Mouse (Mus musculus) hindbrain, postnatal 0 days (tissue): ENCODE results near the gene Apoa1. TPM values are rescaled to one million over a fixed set of nuclear protein-coding genes. Genes with fewer than 3 reads are reported as not detected.

Experiments
- ATAC-seq: fragments of 200-750 bp; cut with Nextera tagmentation; 2 replicates; pipeline ENCODE4 v1.8.0; 2017; ENCODE audit warnings: mild to moderate bottlenecking, moderate TSS enrichment, moderate library complexity
- DNase-seq: peaks from one replicate; pipeline ENCODE4 v3.0.0-alpha.2; 2015; ENCODE audit warnings: low spot score
- H3K27ac ChIP-seq: fragments of 300-500 bp; sonication (generic); 2 replicates; pipeline ENCODE4 v1.5.1; 2014; ENCODE audit warnings: mild to moderate bottlenecking
- H3K27me3 ChIP-seq: fragments of 300-500 bp; sonication (generic); 2 replicates; pipeline ENCODE4 v1.6.1; 2014; ENCODE audit warnings: low read length, mixed read lengths; ENCODE audit not compliant: insufficient read depth
- H3K36me3 ChIP-seq: fragments of 300-500 bp; sonication (generic); 2 replicates; pipeline ENCODE4 v1.6.1; 2014; ENCODE audit warnings: low read length, mixed read lengths; ENCODE audit not compliant: insufficient read depth
- H3K4me1 ChIP-seq: fragments of 300-500 bp; sonication (generic); 2 replicates; pipeline ENCODE4 v1.6.1; 2014; ENCODE audit warnings: antibody characterized with exemption, low read length, mixed read lengths; ENCODE audit not compliant: insufficient read depth
- H3K4me2 ChIP-seq: fragments of 300-500 bp; sonication (generic); 2 replicates; pipeline ENCODE4 v1.6.1; 2014; ENCODE audit warnings: low read depth, mild to moderate bottlenecking, low read length, moderate library complexity, mixed read lengths
- H3K4me3 ChIP-seq: fragments of 300-500 bp; sonication (generic); 2 replicates; pipeline ENCODE4 v1.5.1; 2014; ENCODE audit warnings: low read length
- H3K9ac ChIP-seq: fragments of 300-500 bp; sonication (generic); replicated peaks from 2 replicates; pipeline ENCODE4 v1.6.1; 2014; ENCODE audit warnings: mild to moderate bottlenecking, low read length, moderate library complexity, mixed read lengths
- H3K9me3 ChIP-seq: fragments of 300-500 bp; sonication (generic); 2 replicates; pipeline ENCODE4 v1.6.1; 2016; ENCODE audit warnings: low read length, mixed read lengths
- CTCF ChIP-seq: IDR thresholded peaks from 2 replicates; pipeline ENCODE4 v1.5.1; 2016; ENCODE audit warnings: antibody characterized with exemption, control low read depth, low read depth
- WGBS: fragments of 180-500 bp; shearing (Covaris S2); extraction: QIAGEN DNeasy Blood & Tissue Kit; methylation state at CpG from one replicate; pipeline ENCODE4 v1.1.7; 2014; 5-methylcytosine and 5-hydroxymethylcytosine counted together
- polyA plus RNA-seq: library from polyadenylated mRNA; unstranded; fragments of >200 nt; fragmentation: Nextera tagmentation; extraction: Ambion mirVana; gene quantifications from 2 replicates; pipeline ENCODE4 v1.2.1, GENCODE M21; 2015
- total RNA-seq: library from RNA; depleted of rRNA; stranded (reverse); fragments of >200 nt; gene quantifications from 2 replicates; pipeline ENCODE4 v1.2.3, GENCODE M21; 2014

Gene Apoa1
- total and polyA plus RNA-seq, 2 experiments from 2014 or later = 1.6 to 4.5 TPM

- Histone ChIP-seq H3K4me1 (peaks cover 3% of the 10 kb centered on the region; the same call in 1 of the 2 replicates), H3K9me3 (no peaks in the 10 kb centered on the region), H3K36me3 (peaks cover 24% of the 10 kb centered on the region; the same call in 1 of the 2 replicates), H3K9ac (no peak overlapping the region), H3K27me3 (no peaks in the 10 kb centered on the region), H3K4me3 (no peak overlapping the region), H3K27ac (no peak overlapping the region), H3K4me2 (no peak overlapping the region)
- no peak for TF ChIP-seq CTCF
- DNase-seq = no peak
- WGBS = 66% methylated on average over 5 of the region's 5 CpGs
- no peak for ATAC-seq
These were observed 3.3 kb upstream of the Apoa1 start for GRCm38 (mm10) chr9:46224945-46225660.

GRCm38 (mm10) chr9:46227064-46227614 is 1.2 kb upstream of the Apoa1 start:
- peaks cover 4% of the 10 kb centered on the region; the same call in 1 of the 2 replicates for H3K36me3 ChIP-seq
- no peak for ATAC-seq
- 95% methylated on average over 3 of the region's 3 CpGs for WGBS

GRCm38 (mm10) chr9:46229573-46230449 is 1.4 kb downstream of the Apoa1 start:
- WGBS = 14% methylated on average over 37 of the region's 37 CpGs

More at GRCm38 (mm10) chr9:46227064-46227614, 1.2 kb upstream of the Apoa1 start:
- DNase-seq = no peak
- Histone ChIP-seq H3K4me1 (peaks cover 3% of the 10 kb centered on the region; the same call in 1 of the 2 replicates), H3K27ac (no peak overlapping the region), H3K9ac (no peak overlapping the region), H3K4me3 (no peak overlapping the region), H3K4me2 (no peak overlapping the region), H3K27me3 (no peaks in the 10 kb centered on the region), H3K9me3 (no peaks in the 10 kb centered on the region)
- no peak for TF ChIP-seq CTCF

GRCm38 (mm10) chr9:46230450-46230975 is 2.1 kb downstream of the Apoa1 start:
- Histone ChIP-seq H3K4me3 (peak overlapping the region; percentile 41), H3K4me2 (peak overlapping the region; percentile 78), H3K4me1 (peaks cover 3% of the 10 kb centered on the region; the same call in 1 of the 2 replicates), H3K27ac (peak overlapping the region; percentile 77), H3K27me3 (no peaks in the 10 kb centered on the region), H3K36me3 (no peaks in the 10 kb centered on the region), H3K9ac (peak overlapping the region; percentile 55), H3K9me3 (no peaks in the 10 kb centered on the region)
- WGBS = 17% methylated on average over 13 of the region's 13 CpGs
- peak; percentile 28 for DNase-seq
- ATAC-seq = no peak; the same call in 1 of the 2 replicates
- no peak for TF ChIP-seq CTCF

More at GRCm38 (mm10) chr9:46229573-46230449, 1.4 kb downstream of the Apoa1 start:
- TF ChIP-seq CTCF = peak; percentile 90
- peak; percentile 95 for ATAC-seq
- Histone ChIP-seq H3K36me3 (no peaks in the 10 kb centered on the region; the same call in 1 of the 2 replicates), H3K4me3 (peak overlapping the region; percentile 41), H3K9me3 (no peaks in the 10 kb centered on the region), H3K9ac (peak overlapping the region; percentile 55), H3K27me3 (no peaks in the 10 kb centered on the region), H3K4me2 (peak overlapping the region; percentile 78), H3K27ac (peak overlapping the region; percentile 77), H3K4me1 (peaks cover 3% of the 10 kb centered on the region; the same call in 1 of the 2 replicates)
- DNase-seq = peak; percentile 95

- no peaks in the 10 kb centered on the region for H3K9me3 ChIP-seq
- no peak overlapping the region for H3K4me2 ChIP-seq
- H3K36me3 ChIP-seq = no peaks in the 10 kb centered on the region
- no peak overlapping the region for H3K27ac ChIP-seq
- DNase-seq = no peak
- H3K27me3 ChIP-seq = no peaks in the 10 kb centered on the region
- TF ChIP-seq CTCF = no peak
- ATAC-seq = no peak
- WGBS = 83% methylated on average over 6 of the region's 6 CpGs
- no peak overlapping the region for H3K9ac ChIP-seq
- H3K4me1 ChIP-seq = no peaks in the 10 kb centered on the region
- H3K4me3 ChIP-seq = no peak overlapping the region
These were observed 6.8 kb downstream of the Apoa1 start for GRCm38 (mm10) chr9:46235196-46235595.

GRCm38 (mm10) chr9:46235596-46235648 is 7.0 kb downstream of the Apoa1 start, which contains the start of gene Apoc3:
TSS of gene Apoc3 (minus strand) at chr9:46235636.
- H3K4me2 ChIP-seq = no peak within 1 kb of the TSS
- H3K27ac ChIP-seq = no peak within 1 kb of the TSS
- no peaks in the 10 kb centered on the region for H3K9me3 ChIP-seq
- DNase-seq (no peak), ATAC-seq (no peak)
- H3K36me3 ChIP-seq = no peaks in the 10 kb centered on the region
- no peak within 1 kb of the TSS for H3K4me3 ChIP-seq
- no peaks in the 10 kb centered on the region for H3K27me3 ChIP-seq
- no peaks in the 10 kb centered on the region for H3K4me1 ChIP-seq
- H3K9ac ChIP-seq = no peak within 1 kb of the TSS
- no peak for TF ChIP-seq CTCF
